In genomic region chr7:109959716-109960612, GRCm38 (mm10) we compare ENCODE assay signal across 8 mouse cellular contexts. TPM values are rescaled to one million over a fixed set of nuclear protein-coding genes. Genes with fewer than 3 reads are reported as not detected.
DNase-seq lines count a peak whose midpoint lies in the region; ATAC-seq and TF ChIP-seq lines count a peak whose summit lies in the region.

Gene Dennd5a, minus strand, starts transcription at chr7:109960470.

- H3K4me3 ChIP-seq in G1E (ENCODE audit: low read depth, low read length): peak within 1 kb of the TSS; percentile 83
- peak within 1 kb of the TSS; percentile 93 for H3K4me3 ChIP-seq in forebrain, postnatal 0 days (ENCODE audit: low read depth, low read length)
- H3K4me3 ChIP-seq in lung, embryonic 16.5 days (ENCODE audit: low read length): peak within 1 kb of the TSS; percentile 84

- TF ChIP-seq CTCF in G1E (IDR thresholded peaks at IDR 0.05; ENCODE audit: low read depth, low read length): no peak
- TF ChIP-seq CTCF in forebrain, postnatal 0 days (IDR thresholded peaks at IDR 0.05; ENCODE audit: low read depth): no peak

- H3K9me3 ChIP-seq in G1E (replicated peaks): 0 out of 2 replicates have a peak, but pooled peaks cover 3% of the 10 kb centered on the region
- H3K9me3 ChIP-seq in forebrain, postnatal 0 days (ENCODE audit: low read length): no peaks in the 10 kb centered on the region
- H3K9me3 ChIP-seq in lung, embryonic 16.5 days (ENCODE audit: control insufficient read depth, low read length): 0 out of 2 replicates have a peak, but pooled peaks cover 2% of the 10 kb centered on the region

- peak within 1 kb of the TSS; percentile 51 for H3K4me2 ChIP-seq in forebrain, postnatal 0 days (ENCODE audit: low read depth)
- peak within 1 kb of the TSS; percentile 79 for H3K4me2 ChIP-seq in lung, embryonic 16.5 days (ENCODE audit: low read depth, low read length)

- ATAC-seq in G1E (ENCODE audit: extremely low read depth, insufficient number of reproducible peaks, low FRiP score, poor library complexity, severe bottlenecking): peak; percentile 36; the same call in 1 of the 2 replicates
- ATAC-seq in forebrain, postnatal 0 days: peak; percentile 96
- ATAC-seq in lung, embryonic 16.5 days (ENCODE audit: low read depth): peak; percentile 96

- WGBS in forebrain, postnatal 0 days: under 1% methylated on average over 53 of the region's 107 CpGs
- under 1% methylated on average over 78 of the region's 107 CpGs for WGBS in lung, embryonic 16.5 days

- peak within 1 kb of the TSS; percentile 90 for H3K9ac ChIP-seq in forebrain, postnatal 0 days
- peak within 1 kb of the TSS; percentile 94 for H3K9ac ChIP-seq in lung, embryonic 16.5 days (ENCODE audit: low read length)

- DNase-seq in G1E (ENCODE audit: low spot score): peak; percentile 73
- peak; percentile 80 to 86 for DNase-seq in cerebellum, adult 18-20 months
- DNase-seq in forebrain, postnatal 0 days: peak; percentile 91
- peak; percentile 88 for DNase-seq in heart, postnatal 4 days
- peak; percentile 55 to 62 for DNase-seq in layer of hippocampus, adult 8-10 months (ENCODE audit: low spot score in 2 of 2)
- peak; percentile 56 for DNase-seq in ovary, postnatal 10 days (ENCODE audit: low spot score)
- peak; percentile 12 to 26 for DNase-seq in thymus, postnatal 10 days (ENCODE audit: low spot score in 2 of 2)

- H3K4me1 ChIP-seq in G1E (ENCODE audit: insufficient read depth, low read depth, low read length): peaks cover 43% of the 10 kb centered on the region
- H3K4me1 ChIP-seq in forebrain, postnatal 0 days (ENCODE audit: insufficient read depth): peaks cover 21% of the 10 kb centered on the region
- H3K4me1 ChIP-seq in lung, embryonic 16.5 days (replicated peaks; ENCODE audit: control insufficient read depth, insufficient read depth, low read length): peaks cover 22% of the 10 kb centered on the region

- peak within 1 kb of the TSS; percentile 80 for H3K27ac ChIP-seq in forebrain, postnatal 0 days (ENCODE audit: low read depth, low read length)
- H3K27ac ChIP-seq in lung, embryonic 16.5 days (ENCODE audit: low read length): peak within 1 kb of the TSS; percentile 89

- H3K27me3 ChIP-seq in G1E (ENCODE audit: insufficient read depth, low read length): no peaks in the 10 kb centered on the region
- H3K27me3 ChIP-seq in forebrain, postnatal 0 days (ENCODE audit: insufficient read depth, low read length): no peaks in the 10 kb centered on the region
- H3K27me3 ChIP-seq in lung, embryonic 16.5 days (ENCODE audit: control insufficient read depth, insufficient read depth, low read depth, low read length): no peaks in the 10 kb centered on the region

- peaks cover 3% of the 10 kb centered on the region for H3K36me3 ChIP-seq in G1E (replicated peaks)
- H3K36me3 ChIP-seq in forebrain, postnatal 0 days (ENCODE audit: insufficient read depth): no peaks in the 10 kb centered on the region
- no peaks in the 10 kb centered on the region for H3K36me3 ChIP-seq in lung, embryonic 16.5 days (ENCODE audit: control insufficient read depth, insufficient read depth, low read length)

RNA-seq across cellular contexts. Expression of gene Dennd5a, which starts in this region (rescaled TPM):
- total RNA-seq in G1E (2014; fragmentation: Nextera tagmentation) (117 and 131 TPM in 2 replicates), G1E (2017) (70.4 and 74.8 TPM in 2 replicates)
- polyA plus RNA-seq in G1E (2012): 9.2 and 10.1 TPM in 2 replicates
- 144 and 156 TPM in 2 replicates for total RNA-seq in forebrain, postnatal 0 days (2014; rRNA removed)
- 24.0 and 28.0 TPM in 2 replicates for polyA plus RNA-seq in forebrain, postnatal 0 days (2015; fragmentation: Nextera tagmentation; extraction: Ambion mirVana)
- 100 to 1,000 TPM; 185 to 190 TPM for total RNA-seq in heart, postnatal 4 days (2021)
- 100 to 1,000 TPM; 206 to 222 (median 217) TPM for total RNA-seq in layer of hippocampus, adult 8-10 months (2022)
- polyA plus RNA-seq in lung, embryonic 16.5 days (2015; fragmentation: Nextera tagmentation; extraction: Ambion mirVana): 32.5 and 32.9 TPM in 2 replicates

Comparison
In these comparisons a context has a peak if more than half of its experiments do, and no peak if none do; other contexts are left out.
1. Peak in every context shown above with its lines: DNase-seq, ATAC-seq, H3K4me3 ChIP-seq and H3K27ac ChIP-seq.
2. ATAC-seq: peak in every context shown above with its lines; median percentile 96 in forebrain, postnatal 0 days; 96 in lung, embryonic 16.5 days; 36 in G1E.
3. DNase-seq: peak in every context shown above with its lines; median percentile 91 in forebrain, postnatal 0 days; 88 in heart, postnatal 4 days; 83 in cerebellum, adult 18-20 months; 73 in G1E; 58 in layer of hippocampus, adult 8-10 months; 56 in ovary, postnatal 10 days; 19 in thymus, postnatal 10 days.